Mouse (Mus musculus): ENCODE results near the gene Rnf225. TPM values are rescaled to one million over a fixed set of nuclear protein-coding genes. Genes with fewer than 3 reads are reported as not detected.
A peak's percentile ranks its signal among the peaks of the same experiment; 100 is the strongest.

Rnf225 gene
- polyA plus RNA-seq, 1 experiment = 0.63 TPM

GRCm38 (mm10) chr7:12978931-12979722 is 51.9 kb downstream of the Rnf225 start:
- Histone ChIP-seq H3K27ac (ENCODE audit: insufficient read depth, low read length) (peak overlapping the region; percentile 38; the same call in 1 of the 2 replicates), H3K4me3 (ENCODE audit: insufficient read depth, low read length) (no peak overlapping the region)
- TF ChIP-seq POLR2A (IDR thresholded peaks at IDR 0.05; ENCODE audit: low read depth, low read length) (no peak), CTCF (IDR thresholded peaks at IDR 0.05; ENCODE audit: borderline replicate concordance, insufficient read depth, low read length) (no peak)

GRCm38 (mm10) chr7:12979776-12980175 is 52.6 kb downstream of the Rnf225 start:
- TF ChIP-seq CTCF (IDR thresholded peaks at IDR 0.05; ENCODE audit: borderline replicate concordance, insufficient read depth, low read length) = no peak
- no peak for TF ChIP-seq POLR2A (IDR thresholded peaks at IDR 0.05; ENCODE audit: low read depth, low read length)
- Histone ChIP-seq H3K4me3 (ENCODE audit: insufficient read depth, low read length) (no peak overlapping the region), H3K27ac (ENCODE audit: insufficient read depth, low read length) (no peak overlapping the region)

More at GRCm38 (mm10) chr7:12978931-12979722, 51.9 kb downstream of the Rnf225 start:
- H3K4me1 ChIP-seq (ENCODE audit: control insufficient read depth, insufficient read depth, low read length) = 0 out of 2 replicates have a peak, but pooled peaks cover 5% of the 10 kb centered on the region

GRCm38 (mm10) chr7:12980291-12980690 is 53.1 kb downstream of the Rnf225 start:
- Histone ChIP-seq H3K4me1 (ENCODE audit: control insufficient read depth, insufficient read depth, low read length) (0 out of 2 replicates have a peak, but pooled peaks cover 5% of the 10 kb centered on the region), H3K27ac (ENCODE audit: insufficient read depth, low read length) (no peak overlapping the region), H3K4me3 (ENCODE audit: insufficient read depth, low read length) (no peak overlapping the region)
- TF ChIP-seq POLR2A (IDR thresholded peaks at IDR 0.05; ENCODE audit: low read depth, low read length) (no peak), CTCF (IDR thresholded peaks at IDR 0.05; ENCODE audit: borderline replicate concordance, insufficient read depth, low read length) (no peak)

More at GRCm38 (mm10) chr7:12979776-12980175, 52.6 kb downstream of the Rnf225 start:
- H3K4me1 ChIP-seq (ENCODE audit: control insufficient read depth, insufficient read depth, low read length) = 0 out of 2 replicates have a peak, but pooled peaks cover 5% of the 10 kb centered on the region

Other genes starting within 250 kb of the Rnf225 start
- not detected in 2 replicates for gene Vmn2r55, start 242.4 kb upstream of the Rnf225 start, polyA plus RNA-seq (2011; ENCODE audit: insufficient read length, low read depth, missing spikeins)
- gene Vmn2r56, start 192.4 kb upstream of the Rnf225 start, polyA plus RNA-seq (2011; ENCODE audit: insufficient read length, low read depth, missing spikeins) = not detected in 2 replicates
- 1.5 and 1.9 TPM in 2 replicates for gene Zscan18, start 123.8 kb upstream of the Rnf225 start, polyA plus RNA-seq (2011; ENCODE audit: insufficient read length, low read depth, missing spikeins)
- 9.0 and 12.2 TPM in 2 replicates for gene Zfp329, start 108.6 kb upstream of the Rnf225 start, polyA plus RNA-seq (2011; ENCODE audit: insufficient read length, low read depth, missing spikeins)
- 25.6 and 27.3 TPM in 2 replicates for gene Zfp110, start 92.7 kb upstream of the Rnf225 start, polyA plus RNA-seq (2011; ENCODE audit: insufficient read length, low read depth, missing spikeins)
- gene Zfp128, start 46.2 kb upstream of the Rnf225 start, polyA plus RNA-seq (2011; ENCODE audit: insufficient read length, low read depth, missing spikeins) = 2.9 and 3.4 TPM in 2 replicates
- gene Zscan22, start 29.6 kb upstream of the Rnf225 start, polyA plus RNA-seq (2011; ENCODE audit: insufficient read length, low read depth, missing spikeins) = 7.6 and 9.8 TPM in 2 replicates
- 1,341 and 1,449 TPM in 2 replicates for gene Rps5, start 5.1 kb upstream of the Rnf225 start, polyA plus RNA-seq (2011; ENCODE audit: insufficient read length, low read depth, missing spikeins)
- gene Zfp324, start 38.4 kb downstream of the Rnf225 start, polyA plus RNA-seq (2011; ENCODE audit: insufficient read length, low read depth, missing spikeins) = 5.5 and 6.9 TPM in 2 replicates
- gene Zfp446, start 50.4 kb downstream of the Rnf225 start, polyA plus RNA-seq (2011; ENCODE audit: insufficient read length, low read depth, missing spikeins) = 2.4 and 2.8 TPM in 2 replicates
- gene Slc27a5, start 70.8 kb downstream of the Rnf225 start, polyA plus RNA-seq (2011; ENCODE audit: insufficient read length, low read depth, missing spikeins) = not detected in 2 replicates
- 352 and 453 TPM in 2 replicates for gene Trim28, start 71.7 kb downstream of the Rnf225 start, polyA plus RNA-seq (2011; ENCODE audit: insufficient read length, low read depth, missing spikeins)
- 14.2 and 16.9 TPM in 2 replicates for gene Zbtb45, start 82.6 kb downstream of the Rnf225 start, polyA plus RNA-seq (2011; ENCODE audit: insufficient read length, low read depth, missing spikeins)
- 85.6 and 98.6 TPM in 2 replicates for gene Chmp2a, start 107.4 kb downstream of the Rnf225 start, polyA plus RNA-seq (2011; ENCODE audit: insufficient read length, low read depth, missing spikeins)
- 273 and 288 TPM in 2 replicates for gene Ube2m, start 110.9 kb downstream of the Rnf225 start, polyA plus RNA-seq (2011; ENCODE audit: insufficient read length, low read depth, missing spikeins)
- 0.80 and 1.0 TPM in 2 replicates for gene Mzf1, start 127.3 kb downstream of the Rnf225 start, polyA plus RNA-seq (2011; ENCODE audit: insufficient read length, low read depth, missing spikeins)
- gene Vmn1r85, start 167.8 kb downstream of the Rnf225 start, polyA plus RNA-seq (2011; ENCODE audit: insufficient read length, low read depth, missing spikeins) = not detected in 2 replicates
- not detected in 2 replicates for gene Vmn1r86, start 192.5 kb downstream of the Rnf225 start, polyA plus RNA-seq (2011; ENCODE audit: insufficient read length, low read depth, missing spikeins)
- gene Vmn1r87, start 212.7 kb downstream of the Rnf225 start, polyA plus RNA-seq (2011; ENCODE audit: insufficient read length, low read depth, missing spikeins) = 0.28 TPM in 1 of 2 replicates, not detected in the other
- gene Vmn1r88, start 232.2 kb downstream of the Rnf225 start, polyA plus RNA-seq (2011; ENCODE audit: insufficient read length, low read depth, missing spikeins) = 0.07 and 0.09 TPM in 2 replicates

All from embryonic fibroblast, embryonic 13.5 days (primary cell).